ENCODE assay signal across 26 mouse cellular contexts in the genomic region with DNA sequence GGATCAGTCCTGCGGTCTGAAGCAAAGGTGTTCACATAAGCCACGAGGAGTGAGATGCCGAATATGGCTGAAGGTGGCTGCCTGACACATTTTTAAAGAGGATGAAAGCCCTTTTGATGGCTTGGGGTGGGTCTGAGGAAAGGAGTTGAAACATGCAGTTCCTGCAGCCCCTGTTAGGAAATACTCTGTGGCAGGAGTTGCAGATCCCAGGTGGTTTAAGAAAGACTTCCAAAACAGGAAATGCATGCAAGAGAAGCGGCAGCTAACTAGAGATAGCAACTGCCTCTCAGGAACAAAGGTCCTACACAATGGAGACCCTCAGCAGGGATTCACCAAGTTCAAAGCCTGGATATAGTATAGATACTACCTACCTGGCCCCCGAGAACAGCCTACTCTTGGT.
"Had no signal": no experiment of that assay in that cellular context is flagged by ENCODE, and none has a peak within 500 bp of the region (broad histone marks: within the 10 kb centered on the region; RNA-seq: fewer than 3 reads in every experiment).

No protein-coding gene starts in this region.

- H3K9me3 ChIP-seq: hindbrain, embryonic 10.5 days; hindbrain, embryonic 12.5 days; intestine, embryonic 15.5 days; limb, embryonic 10.5 days; limb, embryonic 12.5 days; liver, embryonic 13.5 days had no signal

- H3K4me2 ChIP-seq: heart, embryonic 12.5 days; hindbrain, embryonic 12.5 days; hindbrain, embryonic 14.5 days; intestine, embryonic 15.5 days; limb, embryonic 12.5 days; liver, embryonic 11.5 days; liver, embryonic 13.5 days had no signal

- H3K36me3 ChIP-seq: heart, embryonic 12.5 days; hindbrain, embryonic 10.5 days; hindbrain, embryonic 12.5 days; intestine, embryonic 15.5 days; limb, embryonic 10.5 days; limb, embryonic 12.5 days; liver, embryonic 13.5 days had no signal

- H3K4me1 ChIP-seq: hindbrain, embryonic 10.5 days; hindbrain, embryonic 12.5 days; intestine, embryonic 15.5 days; limb, embryonic 10.5 days; limb, embryonic 12.5 days; liver, embryonic 13.5 days had no signal

- H3K4me3 ChIP-seq: gastrocnemius, adult 2 months; heart, adult 2 months; heart, embryonic 12.5 days; hindbrain, embryonic 10.5 days; hindbrain, embryonic 12.5 days; intestine, embryonic 15.5 days; layer of hippocampus, adult 2 months; left cerebral cortex, adult 2 months; limb, embryonic 10.5 days; limb, embryonic 12.5 days; liver, embryonic 13.5 days had no signal

- DNase-seq: gastrocnemius, adult 2 months; gastrocnemius, postnatal 10 days; gastrocnemius, postnatal 36 days; heart, adult 2 months; heart, postnatal 10 days; heart, postnatal 4 days; kidney, adult 18-20 months; kidney, adult 8-10 months; kidney, postnatal 14 days; kidney, postnatal 4 days; liver; liver, embryonic 13.5 days had no signal

- H3K27ac ChIP-seq: gastrocnemius, adult 2 months; heart, adult 2 months; hindbrain, embryonic 10.5 days; hindbrain, embryonic 12.5 days; hindbrain, embryonic 14.5 days; intestine, embryonic 15.5 days; kidney, postnatal 0 days; layer of hippocampus, adult 2 months; left cerebral cortex, adult 2 months; limb, embryonic 10.5 days; limb, embryonic 12.5 days; liver, embryonic 13.5 days had no signal

- ATAC-seq: hindbrain, embryonic 16.5 days; inflammation-experienced regulatory T-cells, adult 6 months; intestine, embryonic 15.5 days; intestine, postnatal 0 days had no signal

- H3K9ac ChIP-seq: heart, embryonic 12.5 days; hindbrain, embryonic 12.5 days; hindbrain, embryonic 14.5 days; intestine, embryonic 15.5 days; limb, embryonic 12.5 days; liver, embryonic 13.5 days had no signal

- H3K27me3 ChIP-seq: heart, embryonic 12.5 days; hindbrain, embryonic 12.5 days; intestine, embryonic 15.5 days; limb, embryonic 12.5 days; liver, embryonic 13.5 days had no signal
